In the genomic region with DNA sequence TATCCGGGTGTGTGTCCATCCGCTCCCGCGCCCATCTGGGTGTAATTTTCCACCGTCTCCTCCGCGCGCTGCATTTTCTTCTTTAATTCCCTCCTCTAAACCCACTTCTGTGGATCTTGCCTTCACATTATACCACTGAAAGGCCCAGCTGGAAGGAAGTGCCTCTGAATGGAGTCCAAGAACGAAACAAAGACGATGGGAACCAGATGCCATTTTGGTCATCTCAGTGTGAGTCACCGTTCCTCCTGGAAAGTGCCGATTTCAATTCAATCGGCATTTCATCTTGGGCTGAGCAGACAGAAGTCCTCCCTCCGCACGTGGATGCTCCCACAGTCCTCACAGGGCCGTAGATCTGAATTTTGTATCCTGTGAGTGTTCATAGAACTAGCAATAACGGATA, we compare ENCODE assay signal across 18 mouse cellular contexts.
DNase-seq lines count a peak whose midpoint lies in the region; ATAC-seq and TF ChIP-seq lines count a peak whose summit lies in the region.
"Had no signal": no experiment of that assay in that cellular context is flagged by ENCODE, and none has a peak within 500 bp of the region (broad histone marks: within the 10 kb centered on the region; RNA-seq: fewer than 3 reads in every experiment).

No protein-coding gene starts in this region.

- no peaks in the 10 kb centered on the region for H3K4me1 ChIP-seq in embryonic facial prominence, embryonic 11.5 days (ENCODE audit: control insufficient read depth, insufficient read depth, low read length)
- no peaks in the 10 kb centered on the region; the same call in 1 of the 2 replicates for H3K4me1 ChIP-seq in embryonic facial prominence, embryonic 10.5 days
- no peaks in the 10 kb centered on the region for H3K4me1 ChIP-seq in limb, embryonic 14.5 days (ENCODE audit: control insufficient read depth, insufficient read depth, low read length)
- no peaks in the 10 kb centered on the region for H3K4me1 ChIP-seq in cerebellum, adult 2 months (ENCODE audit: control insufficient read depth, insufficient read depth, low read length)
- H3K4me1 ChIP-seq: heart, embryonic 13.5 days; intestine, embryonic 15.5 days; liver, embryonic 12.5 days; lung, embryonic 15.5 days; midbrain, embryonic 15.5 days had no signal

- intact Hi-C loops in heart, postnatal 10 days (cut with DNase I) = no loop called here

- 80% methylated on average over 17 of the region's 17 CpGs for WGBS in embryonic facial prominence, embryonic 11.5 days
- 83% methylated on average over 17 of the region's 17 CpGs for WGBS in embryonic facial prominence, embryonic 10.5 days
- 72% methylated on average over 17 of the region's 17 CpGs for WGBS in limb, embryonic 14.5 days
- WGBS in cerebellum, adult 2 months = 59% methylated on average over 17 of the region's 17 CpGs

- H3K9ac ChIP-seq in embryonic facial prominence, embryonic 11.5 days (replicated peaks; ENCODE audit: low read length) = no peak overlapping the region
- H3K9ac ChIP-seq in limb, embryonic 14.5 days (ENCODE audit: low read depth, low read length, severe bottlenecking) = no peak overlapping the region
- H3K9ac ChIP-seq: heart, embryonic 13.5 days; intestine, embryonic 15.5 days; liver, embryonic 12.5 days; lung, embryonic 15.5 days; midbrain, embryonic 15.5 days had no signal

- TF ChIP-seq POLR2A in limb, embryonic 14.5 days (IDR thresholded peaks at IDR 0.05; ENCODE audit: borderline replicate concordance, extremely low read depth, insufficient read depth, insufficient read length) = no peak
- TF ChIP-seq POLR2A in cerebellum, adult 2 months (IDR thresholded peaks at IDR 0.05; ENCODE audit: borderline replicate concordance, insufficient read depth, low read length) = no peak

- ATAC-seq in embryonic facial prominence, embryonic 11.5 days (replicated peaks; ENCODE audit: insufficient number of reproducible peaks, low FRiP score, low TSS enrichment, low read depth) = no peak
- no peak for ATAC-seq in limb, embryonic 14.5 days (ENCODE audit: low FRiP score, low read depth)
- ATAC-seq: intestine, embryonic 15.5 days; liver, embryonic 12.5 days; midbrain, embryonic 15.5 days; Patski had no signal

- no peak for TF ChIP-seq CTCF in cerebellum, adult 2 months (IDR thresholded peaks at IDR 0.05; ENCODE audit: borderline replicate concordance, insufficient read depth, low read depth, low read length)

- no peaks in the 10 kb centered on the region for H3K27me3 ChIP-seq in embryonic facial prominence, embryonic 11.5 days (ENCODE audit: control insufficient read depth, insufficient read depth, low read length)
- no peaks in the 10 kb centered on the region for H3K27me3 ChIP-seq in embryonic facial prominence, embryonic 10.5 days (replicated peaks; ENCODE audit: low read depth, poor library complexity, severe bottlenecking)
- no peaks in the 10 kb centered on the region for H3K27me3 ChIP-seq in limb, embryonic 14.5 days (ENCODE audit: control insufficient read depth, insufficient read depth, low read length)
- no peaks in the 10 kb centered on the region; the same call in 1 of the 2 replicates for H3K27me3 ChIP-seq in cerebellum, adult 2 months (ENCODE audit: control insufficient read depth, insufficient read depth, low read length)
- H3K27me3 ChIP-seq: CH12.LX; heart, embryonic 13.5 days; intestine, embryonic 15.5 days; liver, embryonic 12.5 days; lung, embryonic 15.5 days; midbrain, embryonic 15.5 days had no signal

- DNase-seq in embryonic facial prominence, embryonic 11.5 days (ENCODE audit: low spot score) = peak; percentile 8
- DNase-seq in embryonic facial prominence, embryonic 10.5 days (ENCODE audit: low spot score) = no peak
- peak; percentile 8 to 32 for DNase-seq in heart, postnatal 10 days
- DNase-seq in heart, postnatal 4 days = no peak
- peak; percentile 12 for DNase-seq in Muller cell, postnatal 12 days (ENCODE audit: inconsistent ontology term)
- DNase-seq in limb, embryonic 14.5 days (ENCODE audit: low spot score) = peak; percentile 53
- DNase-seq in adrenal gland, postnatal 10 days = no peak
- no peak for DNase-seq in cerebellum, adult 2 months
- DNase-seq: cerebellum, adult 11 months; right cerebral cortex, postnatal 4 days had no signal

- no peaks in the 10 kb centered on the region for H3K9me3 ChIP-seq in embryonic facial prominence, embryonic 11.5 days (replicated peaks; ENCODE audit: control insufficient read depth, low read length)
- no peaks in the 10 kb centered on the region for H3K9me3 ChIP-seq in embryonic facial prominence, embryonic 10.5 days
- H3K9me3 ChIP-seq in limb, embryonic 14.5 days (ENCODE audit: control insufficient read depth, low read length) = no peaks in the 10 kb centered on the region
- H3K9me3 ChIP-seq: heart, embryonic 13.5 days; intestine, embryonic 15.5 days; liver, embryonic 12.5 days; lung, embryonic 15.5 days; midbrain, embryonic 15.5 days had no signal

- no peaks in the 10 kb centered on the region for H3K36me3 ChIP-seq in embryonic facial prominence, embryonic 11.5 days (replicated peaks; ENCODE audit: control insufficient read depth, insufficient read depth, low read depth, low read length)
- no peaks in the 10 kb centered on the region for H3K36me3 ChIP-seq in embryonic facial prominence, embryonic 10.5 days (replicated peaks)
- no peaks in the 10 kb centered on the region for H3K36me3 ChIP-seq in limb, embryonic 14.5 days (ENCODE audit: control insufficient read depth, insufficient read depth, low read length)
- H3K36me3 ChIP-seq: heart, embryonic 13.5 days; intestine, embryonic 15.5 days; liver, embryonic 12.5 days; lung, embryonic 15.5 days; midbrain, embryonic 15.5 days had no signal

- H3K27ac ChIP-seq in embryonic facial prominence, embryonic 11.5 days (replicated peaks; ENCODE audit: low read depth, low read length) = no peak overlapping the region
- H3K27ac ChIP-seq in embryonic facial prominence, embryonic 10.5 days (replicated peaks) = no peak overlapping the region
- H3K27ac ChIP-seq in limb, embryonic 14.5 days (replicated peaks; ENCODE audit: low read depth, low read length) = no peak overlapping the region
- no peak overlapping the region for H3K27ac ChIP-seq in cerebellum, adult 2 months (ENCODE audit: insufficient read depth, low read length)
- H3K27ac ChIP-seq: heart, embryonic 13.5 days; intestine, embryonic 15.5 days; layer of hippocampus, adult 2 months; liver, embryonic 12.5 days; lung, embryonic 15.5 days; midbrain, embryonic 15.5 days had no signal

- H3K4me3 ChIP-seq in embryonic facial prominence, embryonic 11.5 days (ENCODE audit: low read depth, low read length) = no peak overlapping the region
- no peak overlapping the region for H3K4me3 ChIP-seq in embryonic facial prominence, embryonic 10.5 days
- H3K4me3 ChIP-seq in limb, embryonic 14.5 days (replicated peaks; ENCODE audit: low read length) = no peak overlapping the region
- H3K4me3 ChIP-seq in cerebellum, adult 2 months (replicated peaks; ENCODE audit: insufficient read depth, low read depth, low read length) = no peak overlapping the region
- H3K4me3 ChIP-seq: heart, embryonic 13.5 days; intestine, embryonic 15.5 days; layer of hippocampus, adult 2 months; liver, embryonic 12.5 days; lung, embryonic 15.5 days; midbrain, embryonic 15.5 days had no signal

- no peak overlapping the region for H3K4me2 ChIP-seq in embryonic facial prominence, embryonic 11.5 days (ENCODE audit: low read depth, low read length)
- no peak overlapping the region; the same call in 1 of the 2 replicates for H3K4me2 ChIP-seq in limb, embryonic 14.5 days (replicated peaks; ENCODE audit: low read depth, low read length, severe bottlenecking)
- H3K4me2 ChIP-seq: heart, embryonic 13.5 days; intestine, embryonic 15.5 days; liver, embryonic 12.5 days; lung, embryonic 15.5 days; midbrain, embryonic 15.5 days had no signal

Comparison
In these comparisons a context has a peak if more than half of its experiments do, and no peak if none do; other contexts are left out.
1. DNase-seq: peak in embryonic facial prominence, embryonic 11.5 days (single experiment), heart, postnatal 10 days (2 of 2), Muller cell, postnatal 12 days (single experiment) and limb, embryonic 14.5 days (single experiment); none in embryonic facial prominence, embryonic 10.5 days (single experiment), heart, postnatal 4 days (single experiment), adrenal gland, postnatal 10 days (single experiment) and cerebellum, adult 2 months (0 of 2).